Mouse (Mus musculus): ENCODE measurements around the gene Fam173b.

GRCm38 (mm10) chr15:31611976-31612375, 10.3 kb downstream of the Fam173b start:
- TF ChIP-seq CTCF (IDR thresholded peaks at IDR 0.05; ENCODE audit: low read depth) (no peak), EP300 (IDR thresholded peaks at IDR 0.05; ENCODE audit: low read depth) (no peak)

All from liver, postnatal 0 days (tissue).